Mouse (Mus musculus) gastrocnemius, adult 2 months (tissue): Measurements from ENCODE around the gene Med12l. TPM values are rescaled to one million over a fixed set of nuclear protein-coding genes. Genes with fewer than 3 reads are reported as not detected.
A peak's percentile ranks its signal among the peaks of the same experiment; 100 is the strongest.

ENCODE experiments used
- DNase-seq: peaks from one replicate; pipeline ENCODE4 v3.0.0; 2022
- H3K27ac ChIP-seq: fragments of 200-600 bp; 2 replicates; pipeline ENCODE4 v1.8.1; 2022; ENCODE audit warnings: mild to moderate bottlenecking
- H3K4me3 ChIP-seq: fragments of 200-600 bp; 2 replicates; pipeline ENCODE4 v1.8.1; 2022; ENCODE audit warnings: mild to moderate bottlenecking, moderate library complexity
- CTCF ChIP-seq: fragments of 200-600 bp; IDR thresholded peaks from 2 replicates; pipeline ENCODE4 v1.8.1; 2022; ENCODE audit warnings: antibody characterized with exemption, mild to moderate bottlenecking, moderate library complexity
- intact Hi-C: fragments of 180-260 bp; cut with DNase I; formaldehyde crosslinking; loops from one replicate; pipeline ENCODE4 v1.15.1; 2025
- total RNA-seq, 2 experiments: library from RNA; stranded (reverse); gene quantifications; 2 replicates each; pipeline ENCODE4 v1.2.3; 2021

Med12l gene
- total RNA-seq, 2 experiments from 2014 or later: 0.54 to 0.92 TPM

- Histone ChIP-seq H3K4me3 (no peak overlapping the region), H3K27ac (no peak overlapping the region)
- intact Hi-C loops: no loop called here
- no peak for DNase-seq
- no peak for TF ChIP-seq CTCF
Observed at GRCm38 (mm10) chr3:59203802-59204520, 198.3 kb downstream of the Med12l start.

GRCm38 (mm10) chr3:59204719-59205503 lies 199.3 kb downstream of the Med12l start:
- no peak for TF ChIP-seq CTCF

GRCm38 (mm10) chr3:59205941-59206340 lies 200.3 kb downstream of the Med12l start:
- intact Hi-C loops: no loop called here
- H3K27ac ChIP-seq: no peak overlapping the region

More at GRCm38 (mm10) chr3:59204719-59205503, 199.3 kb downstream of the Med12l start:
- Histone ChIP-seq H3K4me3 (no peak overlapping the region), H3K27ac (no peak overlapping the region)
- DNase-seq: no peak
- intact Hi-C loops: no loop called here

GRCm38 (mm10) chr3:59208650-59209548 lies 203.3 kb downstream of the Med12l start:
- H3K27ac ChIP-seq: no peak overlapping the region
- peak; percentile 85 for TF ChIP-seq CTCF
- H3K4me3 ChIP-seq: peak overlapping the region; percentile 7; the same call in 1 of the 2 replicates
- intact Hi-C loops: loop anchor here (1.0 to 2.0 kb wide), 2 partner anchors 88 to 130 kb away; no protein-coding TSS in a partner anchor
- no peak for DNase-seq

More at GRCm38 (mm10) chr3:59205941-59206340, 200.3 kb downstream of the Med12l start:
- DNase-seq: no peak
- TF ChIP-seq CTCF: no peak
- no peak overlapping the region for H3K4me3 ChIP-seq

- TF ChIP-seq CTCF: no peak
- no peak for DNase-seq
- Histone ChIP-seq H3K27ac (no peak overlapping the region), H3K4me3 (peak overlapping the region; percentile 4)
- intact Hi-C loops: no loop called here
Observed at GRCm38 (mm10) chr3:59210089-59210488, 204.5 kb downstream of the Med12l start.

- intact Hi-C loops: no loop called here
- DNase-seq: no peak
- no peak for TF ChIP-seq CTCF
- H3K27ac ChIP-seq: no peak within 1 kb of the TSS
- H3K4me3 ChIP-seq: peak within 1 kb of the TSS; percentile 4
Observed at GRCm38 (mm10) chr3:59210727-59211126, 205.1 kb downstream of the Med12l start, which contains the start of gene P2ry13. P2ry13 (minus strand) TSS chr3:59210882.

- H3K4me3 ChIP-seq: no peak overlapping the region
- TF ChIP-seq CTCF: no peak
Observed at GRCm38 (mm10) chr3:59211784-59212183, 206.2 kb downstream of the Med12l start.

GRCm38 (mm10) chr3:59212404-59212803 lies 206.8 kb downstream of the Med12l start:
- Histone ChIP-seq H3K27ac (no peak overlapping the region), H3K4me3 (no peak overlapping the region)
- DNase-seq: no peak
- TF ChIP-seq CTCF: no peak
- intact Hi-C loops: no loop called here

More at GRCm38 (mm10) chr3:59211784-59212183, 206.2 kb downstream of the Med12l start:
- no peak overlapping the region for H3K27ac ChIP-seq
- intact Hi-C loops: no loop called here
- DNase-seq: no peak

- H3K27ac ChIP-seq: no peak overlapping the region
- TF ChIP-seq CTCF: no peak
- no peak overlapping the region for H3K4me3 ChIP-seq
- DNase-seq: no peak
- intact Hi-C loops: no loop called here
Observed at GRCm38 (mm10) chr3:59217211-59217610, 211.6 kb downstream of the Med12l start.

GRCm38 (mm10) chr3:59219326-59219725 lies 213.7 kb downstream of the Med12l start:
- intact Hi-C loops: no loop called here
- no peak for TF ChIP-seq CTCF
- DNase-seq: no peak
- Histone ChIP-seq H3K27ac (no peak overlapping the region), H3K4me3 (no peak overlapping the region)

- Histone ChIP-seq H3K27ac (no peak overlapping the region), H3K4me3 (no peak overlapping the region)
- no peak for TF ChIP-seq CTCF
- DNase-seq: no peak
- intact Hi-C loops: no loop called here
Observed at GRCm38 (mm10) chr3:59222303-59222702, 216.7 kb downstream of the Med12l start.

- Histone ChIP-seq H3K4me3 (no peak overlapping the region), H3K27ac (no peak overlapping the region)
- TF ChIP-seq CTCF: no peak
- intact Hi-C loops: no loop called here
- DNase-seq: no peak
Observed at GRCm38 (mm10) chr3:59225411-59225810, 219.8 kb downstream of the Med12l start.
